Mouse (Mus musculus) stomach, postnatal 0 days (tissue): Measurements from ENCODE around the gene Herc1.

Source experiments
- CTCF ChIP-seq: IDR thresholded peaks from 2 replicates; pipeline ENCODE4 v1.5.1; 2016; ENCODE audit warnings: antibody characterized with exemption, low read depth, mild to moderate bottlenecking, moderate library complexity
- EP300 ChIP-seq: optimal IDR thresholded peaks from 2 replicates; pipeline ENCODE3; 2016; ENCODE audit warnings: antibody characterized with exemption

- peak; percentile 66 for TF ChIP-seq CTCF
- no peak for TF ChIP-seq EP300
Observed at GRCm38 (mm10) chr9:66513150-66513549, 162.9 kb downstream of the Herc1 start.
